Mouse (Mus musculus) kidney, embryonic 15.5 days (tissue): ENCODE data around the gene Ifitm7. TPM values are rescaled to one million over a fixed set of nuclear protein-coding genes. Genes with fewer than 3 reads are reported as not detected.

Source experiments
- ATAC-seq: fragments of 200-750 bp; cut with Nextera tagmentation; replicated peaks from 2 replicates; pipeline ENCODE4 v1.8.0; 2017; ENCODE audit warnings: moderate TSS enrichment; ENCODE audit not compliant: low FRiP score
- H3K27ac ChIP-seq: fragments of 300-500 bp; sonication (generic); 2 replicates; pipeline ENCODE4 v1.5.1; 2015; ENCODE audit warnings: mild to moderate bottlenecking, inconsistent platforms
- H3K27me3 ChIP-seq: fragments of 300-500 bp; sonication (generic); 2 replicates; pipeline ENCODE4 v1.6.1; 2015; ENCODE audit warnings: inconsistent platforms
- H3K36me3 ChIP-seq: fragments of 300-500 bp; sonication (generic); 2 replicates; pipeline ENCODE4 v1.6.1; 2015; ENCODE audit warnings: inconsistent platforms
- H3K4me1 ChIP-seq: fragments of 300-500 bp; sonication (generic); 2 replicates; pipeline ENCODE4 v1.6.1; 2015; ENCODE audit warnings: inconsistent platforms
- H3K4me2 ChIP-seq: fragments of 300-500 bp; sonication (generic); 2 replicates; pipeline ENCODE4 v1.6.1; 2015; ENCODE audit warnings: moderate library complexity, mild to moderate bottlenecking, inconsistent platforms
- H3K4me3 ChIP-seq: fragments of 300-500 bp; sonication (generic); replicated peaks from 2 replicates; pipeline ENCODE4 v1.5.1; 2015; ENCODE audit warnings: mild to moderate bottlenecking, inconsistent platforms
- H3K9ac ChIP-seq: fragments of 300-500 bp; sonication (generic); 2 replicates; pipeline ENCODE4 v1.6.1; 2015; ENCODE audit warnings: mild to moderate bottlenecking, inconsistent platforms
- H3K9me3 ChIP-seq: fragments of 300-500 bp; sonication (generic); replicated peaks from 2 replicates; pipeline ENCODE4 v1.6.1; 2016; ENCODE audit warnings: inconsistent platforms
- WGBS: fragments of 180-500 bp; shearing (Covaris S2); methylation state at CpG from one replicate; pipeline ENCODE4 v1.1.7; 2015; ENCODE audit warnings: mixed read lengths; 5-methylcytosine and 5-hydroxymethylcytosine counted together
- polyA plus RNA-seq: library from polyadenylated mRNA; unstranded; fragments of >200 nt; fragmentation: Nextera tagmentation; extraction: Ambion mirVana; gene quantifications from 2 replicates; pipeline ENCODE4 v1.2.1, GENCODE M21; 2015

Ifitm7 gene
- polyA plus RNA-seq, 1 experiment from 2014 or later, result 0.08 TPM

GRCm38 (mm10) chr16:13972051-13972450 is 14.6 kb downstream of the Ifitm7 start:
- 92% methylated on average over 8 of the region's 8 CpGs for WGBS
- Histone ChIP-seq H3K4me1 (no peaks in the 10 kb centered on the region), H3K9ac (no peak overlapping the region), H3K36me3 (no peaks in the 10 kb centered on the region), H3K9me3 (no peaks in the 10 kb centered on the region), H3K27me3 (no peaks in the 10 kb centered on the region), H3K4me3 (no peak overlapping the region), H3K4me2 (no peak overlapping the region), H3K27ac (no peak overlapping the region)
- no peak for ATAC-seq

GRCm38 (mm10) chr16:13969096-13969495 is 17.6 kb downstream of the Ifitm7 start:
- no peak overlapping the region for H3K27ac ChIP-seq
- no peaks in the 10 kb centered on the region for H3K9me3 ChIP-seq
- no peak overlapping the region for H3K4me3 ChIP-seq
- H3K27me3 ChIP-seq, result no peaks in the 10 kb centered on the region
- no peaks in the 10 kb centered on the region for H3K4me1 ChIP-seq
- no peak for ATAC-seq
- no peak overlapping the region for H3K4me2 ChIP-seq
- WGBS, result 86% methylated on average over 1 of the region's 1 CpGs
- no peak overlapping the region for H3K9ac ChIP-seq
- H3K36me3 ChIP-seq, result no peaks in the 10 kb centered on the region

GRCm38 (mm10) chr16:13962053-13962452 is 24.6 kb downstream of the Ifitm7 start:
- no peaks in the 10 kb centered on the region for H3K27me3 ChIP-seq
- no peak overlapping the region for H3K27ac ChIP-seq
- no peaks in the 10 kb centered on the region for H3K36me3 ChIP-seq
- 32% methylated on average over 1 of the region's 1 CpGs for WGBS
- H3K9ac ChIP-seq, result no peak overlapping the region
- ATAC-seq, result no peak
- no peak overlapping the region for H3K4me2 ChIP-seq
- H3K4me1 ChIP-seq, result no peaks in the 10 kb centered on the region
- H3K9me3 ChIP-seq, result no peaks in the 10 kb centered on the region
- no peak overlapping the region for H3K4me3 ChIP-seq

- Histone ChIP-seq H3K4me1 (no peaks in the 10 kb centered on the region), H3K9ac (no peak overlapping the region), H3K4me3 (no peak overlapping the region), H3K9me3 (no peaks in the 10 kb centered on the region), H3K27me3 (no peaks in the 10 kb centered on the region), H3K4me2 (no peak overlapping the region), H3K27ac (no peak overlapping the region), H3K36me3 (no peaks in the 10 kb centered on the region)
- WGBS, result 70% methylated on average over 3 of the region's 3 CpGs
- ATAC-seq, result no peak
Measured at GRCm38 (mm10) chr16:13951245-13951644, 35.4 kb downstream of the Ifitm7 start.

- H3K36me3 ChIP-seq, result no peaks in the 10 kb centered on the region
- no peaks in the 10 kb centered on the region for H3K9me3 ChIP-seq
- no peak overlapping the region for H3K4me3 ChIP-seq
- H3K4me1 ChIP-seq, result no peaks in the 10 kb centered on the region
- H3K4me2 ChIP-seq, result no peak overlapping the region
- no peak overlapping the region for H3K9ac ChIP-seq
- no peaks in the 10 kb centered on the region for H3K27me3 ChIP-seq
- ATAC-seq, result no peak
- 91% methylated on average over 1 of the region's 1 CpGs for WGBS
- H3K27ac ChIP-seq, result no peak overlapping the region
Measured at GRCm38 (mm10) chr16:13946306-13946705, 40.4 kb downstream of the Ifitm7 start.

- no peak for ATAC-seq
- Histone ChIP-seq H3K9ac (no peak overlapping the region), H3K4me1 (peaks cover 8% of the 10 kb centered on the region), H3K36me3 (no peaks in the 10 kb centered on the region), H3K4me2 (no peak overlapping the region), H3K27me3 (no peaks in the 10 kb centered on the region), H3K9me3 (no peaks in the 10 kb centered on the region), H3K4me3 (no peak overlapping the region), H3K27ac (no peak overlapping the region)
- 78% methylated on average over 4 of the region's 4 CpGs for WGBS
Measured at GRCm38 (mm10) chr16:13945153-13945552, 41.5 kb downstream of the Ifitm7 start.

GRCm38 (mm10) chr16:13944752-13945151 is 41.9 kb downstream of the Ifitm7 start:
- Histone ChIP-seq H3K4me2 (no peak overlapping the region), H3K4me1 (peaks cover 8% of the 10 kb centered on the region), H3K9me3 (no peaks in the 10 kb centered on the region), H3K36me3 (no peaks in the 10 kb centered on the region), H3K27me3 (no peaks in the 10 kb centered on the region), H3K9ac (no peak overlapping the region), H3K4me3 (no peak overlapping the region), H3K27ac (no peak overlapping the region)
- ATAC-seq, result no peak
- 84% methylated on average over 5 of the region's 5 CpGs for WGBS

- no peak overlapping the region for H3K4me2 ChIP-seq
- H3K4me1 ChIP-seq, result peaks cover 8% of the 10 kb centered on the region
- WGBS, result 43% methylated on average over 4 of the region's 4 CpGs
Measured at GRCm38 (mm10) chr16:13944178-13944577, 42.5 kb downstream of the Ifitm7 start.

GRCm38 (mm10) chr16:13940847-13941395 is 45.8 kb downstream of the Ifitm7 start:
- Histone ChIP-seq H3K4me1 (peaks cover 8% of the 10 kb centered on the region), H3K9me3 (no peaks in the 10 kb centered on the region), H3K27ac (no peak overlapping the region), H3K4me3 (peak overlapping the region; percentile 67), H3K9ac (peak overlapping the region; percentile 53), H3K27me3 (no peaks in the 10 kb centered on the region), H3K36me3 (no peaks in the 10 kb centered on the region), H3K4me2 (peak overlapping the region; percentile 99)
- peak; percentile 93 for ATAC-seq
- WGBS, result 2% methylated on average over 34 of the region's 34 CpGs

More at GRCm38 (mm10) chr16:13944178-13944577, 42.5 kb downstream of the Ifitm7 start:
- Histone ChIP-seq H3K36me3 (no peaks in the 10 kb centered on the region), H3K27me3 (no peaks in the 10 kb centered on the region), H3K9me3 (no peaks in the 10 kb centered on the region), H3K27ac (no peak overlapping the region), H3K4me3 (no peak overlapping the region), H3K9ac (no peak overlapping the region)
- no peak for ATAC-seq

GRCm38 (mm10) chr16:13940139-13940846 is 46.4 kb downstream of the Ifitm7 start:
- Histone ChIP-seq H3K27ac (no peak overlapping the region), H3K36me3 (no peaks in the 10 kb centered on the region), H3K4me2 (peak overlapping the region; percentile 99), H3K27me3 (no peaks in the 10 kb centered on the region), H3K9ac (peak overlapping the region; percentile 53), H3K9me3 (no peaks in the 10 kb centered on the region), H3K4me3 (peak overlapping the region; percentile 67), H3K4me1 (peaks cover 8% of the 10 kb centered on the region)
- 5% methylated on average over 28 of the region's 28 CpGs for WGBS
- ATAC-seq, result peak; percentile 98
